Comparison of ENCODE assay signal across 8 mouse cellular contexts in the genomic region with DNA sequence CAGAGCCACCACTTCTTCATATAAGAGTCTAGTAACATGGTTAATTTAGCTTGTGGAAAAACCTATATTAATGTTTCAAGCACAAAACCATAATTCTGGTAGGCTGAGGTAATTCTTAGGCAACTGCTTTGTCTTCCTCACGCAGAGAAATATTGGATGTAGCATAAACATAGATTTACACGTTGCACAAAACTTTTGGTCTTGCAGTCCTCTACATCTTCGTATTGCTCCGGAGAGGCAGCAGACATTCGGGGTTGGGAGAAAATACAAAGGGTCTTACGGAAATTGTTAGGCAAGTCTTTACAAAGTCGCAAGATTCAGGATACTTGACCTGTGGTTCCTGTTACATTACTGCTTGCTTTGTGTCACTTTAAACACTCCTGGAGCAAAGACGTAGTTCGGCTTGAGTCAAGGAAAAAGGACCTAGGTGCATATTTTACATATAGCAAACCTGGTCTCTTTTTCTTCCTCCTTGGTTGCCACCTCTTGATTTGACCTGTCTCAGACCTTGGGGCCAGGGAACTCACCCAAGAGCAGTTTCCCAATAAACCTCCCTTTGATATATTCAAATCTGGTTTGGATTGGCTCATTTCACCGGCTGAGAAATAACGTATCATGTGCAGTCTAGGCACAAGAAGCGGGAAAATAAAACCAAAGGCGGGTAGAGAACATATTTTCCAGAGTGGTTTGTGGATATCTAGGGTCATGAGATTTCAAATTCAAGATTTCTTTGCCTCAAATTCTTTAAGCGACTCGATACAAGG. TPM values are rescaled to one million over a fixed set of nuclear protein-coding genes. Genes with fewer than 3 reads are reported as not detected.
DNase-seq lines count a peak whose midpoint lies in the region; ATAC-seq and TF ChIP-seq lines count a peak whose summit lies in the region.

No protein-coding gene starts in this region.

- H3K36me3 ChIP-seq in forebrain, embryonic 13.5 days (ENCODE audit: poor library complexity, severe bottlenecking), result no peaks in the 10 kb centered on the region
- no peaks in the 10 kb centered on the region for H3K36me3 ChIP-seq in liver, embryonic 12.5 days

- no peak for TF ChIP-seq CTCF in layer of hippocampus, adult 2 months (conservative IDR thresholded peaks at IDR 0.05)

- H3K4me2 ChIP-seq in forebrain, embryonic 13.5 days, result peak overlapping the region; percentile 61
- peak overlapping the region; percentile 76 for H3K4me2 ChIP-seq in liver, embryonic 12.5 days

- H3K9me3 ChIP-seq in forebrain, embryonic 13.5 days (replicated peaks), result no peaks in the 10 kb centered on the region
- H3K9me3 ChIP-seq in liver, embryonic 12.5 days (replicated peaks), result no peaks in the 10 kb centered on the region

- WGBS in forebrain, embryonic 13.5 days, result under 1% methylated on average over 15 of the region's 15 CpGs
- WGBS in liver, embryonic 12.5 days (ENCODE audit: insufficient replicate concordance), result under 1% methylated on average over 15 of the region's 15 CpGs

- peak overlapping the region; percentile 40; the same call in 1 of the 2 replicates for H3K27ac ChIP-seq in layer of hippocampus, adult 2 months
- H3K27ac ChIP-seq in forebrain, embryonic 13.5 days, result peak overlapping the region; percentile 98
- peak overlapping the region; percentile 100 for H3K27ac ChIP-seq in liver, embryonic 12.5 days

- no peak for DNase-seq in layer of hippocampus, adult 2 months (ENCODE audit: low spot score in 2 of 2)
- DNase-seq in layer of hippocampus, postnatal 10 days (ENCODE audit: low spot score in 2 of 2), result no peak
- DNase-seq in R1 (ENCODE audit: low read depth, low spot score) (peak; percentile 91), adipocyte (ENCODE audit: low spot score) (no peak)
- DNase-seq in telencephalon, adult 2 months (ENCODE audit: low read depth, low spot score), result peak; percentile 66
- no peak for DNase-seq in thymus, postnatal 4 days

- peaks cover 46% of the 10 kb centered on the region for H3K4me1 ChIP-seq in forebrain, embryonic 13.5 days
- peaks cover 45% of the 10 kb centered on the region for H3K4me1 ChIP-seq in liver, embryonic 12.5 days

- no peaks in the 10 kb centered on the region for H3K27me3 ChIP-seq in forebrain, embryonic 13.5 days
- no peaks in the 10 kb centered on the region for H3K27me3 ChIP-seq in liver, embryonic 12.5 days (replicated peaks)

- H3K4me3 ChIP-seq in layer of hippocampus, adult 2 months, result peak overlapping the region; percentile 62
- H3K4me3 ChIP-seq in forebrain, embryonic 13.5 days, result peak overlapping the region; percentile 58
- H3K4me3 ChIP-seq in liver, embryonic 12.5 days, result peak overlapping the region; percentile 65

- no peak for ATAC-seq in forebrain, embryonic 13.5 days
- ATAC-seq in liver, embryonic 12.5 days, result peak; percentile 33

- peak overlapping the region; percentile 73 for H3K9ac ChIP-seq in forebrain, embryonic 13.5 days
- H3K9ac ChIP-seq in liver, embryonic 12.5 days, result peak overlapping the region; percentile 86

RNA-seq across cellular contexts. Expression of a gene that starts 0.7 kb away (rescaled TPM):
- total RNA-seq in layer of hippocampus, adult 2 months (2021), result 1 to 10 TPM; 3.6 to 5.5 TPM
- 10 to 100 TPM; 19.1 to 19.9 TPM for total RNA-seq in layer of hippocampus, postnatal 10 days (2021)
- polyA plus RNA-seq in forebrain, embryonic 13.5 days (2015; fragmentation: Nextera tagmentation; extraction: Ambion mirVana), result 10.0 and 11.6 TPM in 2 replicates
- polyA plus RNA-seq in liver, embryonic 12.5 days (2016; fragmentation: Nextera tagmentation; extraction: Ambion mirVana), result 12.9 and 16.3 TPM in 2 replicates

RNA-seq across cellular contexts. Expression of a gene that starts 0.8 kb away (rescaled TPM):
- total RNA-seq in layer of hippocampus, adult 2 months (2021), result 10 to 100 TPM in 1 of 2 experiments, 1 to 10 TPM in 1; 6.9 to 12.2 TPM
- 10 to 100 TPM; 45.7 to 51.3 TPM for total RNA-seq in layer of hippocampus, postnatal 10 days (2021)
- 9.5 and 10.0 TPM in 2 replicates for polyA plus RNA-seq in forebrain, embryonic 13.5 days (2015; fragmentation: Nextera tagmentation; extraction: Ambion mirVana)
- 7.8 and 13.9 TPM in 2 replicates for polyA plus RNA-seq in liver, embryonic 12.5 days (2016; fragmentation: Nextera tagmentation; extraction: Ambion mirVana)

RNA-seq across cellular contexts. Expression of a gene that starts 3.7 kb away (rescaled TPM):
- total RNA-seq in layer of hippocampus, adult 2 months (2021), result 100 to 1,000 TPM; 333 to 344 TPM
- total RNA-seq in layer of hippocampus, postnatal 10 days (2021), result 100 to 1,000 TPM; 280 to 315 TPM
- 5.2 and 6.4 TPM in 2 replicates for polyA plus RNA-seq in forebrain, embryonic 13.5 days (2015; fragmentation: Nextera tagmentation; extraction: Ambion mirVana)
- polyA plus RNA-seq in liver, embryonic 12.5 days (2016; fragmentation: Nextera tagmentation; extraction: Ambion mirVana), result 4.4 and 4.7 TPM in 2 replicates

RNA-seq across cellular contexts. Expression of a gene that starts 8.6 kb away (rescaled TPM):
- 1 to 10 TPM in 1 of 2 experiments, under 1 TPM in 1; 0.39 to 1.2 TPM for total RNA-seq in layer of hippocampus, adult 2 months (2021)
- total RNA-seq in layer of hippocampus, postnatal 10 days (2021), result 1 to 10 TPM; 5.1 TPM
- polyA plus RNA-seq in forebrain, embryonic 13.5 days (2015; fragmentation: Nextera tagmentation; extraction: Ambion mirVana), result 0.76 and 0.97 TPM in 2 replicates
- polyA plus RNA-seq in liver, embryonic 12.5 days (2016; fragmentation: Nextera tagmentation; extraction: Ambion mirVana), result 1.4 and 1.5 TPM in 2 replicates

RNA-seq across cellular contexts. Expression of a gene that starts 9.3 kb away (rescaled TPM):
- total RNA-seq in layer of hippocampus, adult 2 months (2021), result 10 to 100 TPM; 17.7 to 18.3 TPM
- total RNA-seq in layer of hippocampus, postnatal 10 days (2021), result 10 to 100 TPM; 28.3 to 32.7 TPM
- 1.2 and 1.3 TPM in 2 replicates for polyA plus RNA-seq in forebrain, embryonic 13.5 days (2015; fragmentation: Nextera tagmentation; extraction: Ambion mirVana)
- 1.3 and 1.6 TPM in 2 replicates for polyA plus RNA-seq in liver, embryonic 12.5 days (2016; fragmentation: Nextera tagmentation; extraction: Ambion mirVana)

Comparison
In these comparisons a context has a peak if more than half of its experiments do, and no peak if none do; other contexts are left out.
1. DNase-seq: peak in R1 (single experiment) and telencephalon, adult 2 months (single experiment); none in layer of hippocampus, adult 2 months (0 of 2), layer of hippocampus, postnatal 10 days (0 of 2), adipocyte (single experiment) and thymus, postnatal 4 days (single experiment).
2. H3K27ac ChIP-seq: peak in every context shown above with its lines; median percentile 100 in liver, embryonic 12.5 days; 98 in forebrain, embryonic 13.5 days; 40 in layer of hippocampus, adult 2 months.
3. Peak in every context shown above with its lines, with median percentiles within 50 percentile points of each other: H3K4me3 ChIP-seq.